Mouse (Mus musculus) hindbrain, embryonic 11.5 days (tissue): ENCODE results near the gene Kcnk13. TPM values are rescaled to one million over a fixed set of nuclear protein-coding genes. Genes with fewer than 3 reads are reported as not detected.

ENCODE experiments used
- ATAC-seq: fragments of 200-750 bp; cut with Nextera tagmentation; 2 replicates; pipeline ENCODE4 v1.8.0; 2017; ENCODE audit warnings: mild to moderate bottlenecking, moderate TSS enrichment, moderate library complexity; ENCODE audit not compliant: low FRiP score
- DNase-seq: peaks from one replicate; pipeline ENCODE4 v3.0.0-alpha.2; 2015; ENCODE audit warnings: low spot score
- H3K27ac ChIP-seq: fragments of 300-500 bp; sonication (generic); 2 replicates; pipeline ENCODE4 v1.5.1; 2014; ENCODE audit warnings: mild to moderate bottlenecking, low read depth, low read length
- H3K27me3 ChIP-seq: fragments of 300-500 bp; sonication (generic); 2 replicates; pipeline ENCODE4 v1.6.1; 2014; ENCODE audit warnings: mild to moderate bottlenecking, low read length, moderate library complexity, mixed read lengths; ENCODE audit not compliant: control insufficient read depth, insufficient read depth
- H3K36me3 ChIP-seq: fragments of 300-500 bp; sonication (generic); 2 replicates; pipeline ENCODE4 v1.6.1; 2014; ENCODE audit warnings: mild to moderate bottlenecking, low read length, moderate library complexity, mixed read lengths; ENCODE audit not compliant: control insufficient read depth, insufficient read depth
- H3K4me1 ChIP-seq: fragments of 300-500 bp; sonication (generic); replicated peaks from 2 replicates; pipeline ENCODE4 v1.6.1; 2014; ENCODE audit warnings: low read length, mixed read lengths; ENCODE audit not compliant: control insufficient read depth, insufficient read depth
- H3K4me2 ChIP-seq: fragments of 300-500 bp; sonication (generic); replicated peaks from 2 replicates; pipeline ENCODE4 v1.6.1; 2014; ENCODE audit warnings: mild to moderate bottlenecking, low read depth, low read length
- H3K4me3 ChIP-seq: fragments of 300-500 bp; sonication (generic); 2 replicates; pipeline ENCODE4 v1.5.1; 2014; ENCODE audit warnings: low read depth, low read length
- H3K9ac ChIP-seq: fragments of 300-500 bp; sonication (generic); 2 replicates; pipeline ENCODE4 v1.6.1; 2014; ENCODE audit warnings: low read depth, low read length
- H3K9me3 ChIP-seq: fragments of 300-500 bp; sonication (generic); 2 replicates; pipeline ENCODE4 v1.6.1; 2016; ENCODE audit warnings: low read length; ENCODE audit not compliant: control insufficient read depth
- WGBS: fragments of 180-500 bp; shearing (Covaris S2); extraction: QIAGEN DNeasy Blood & Tissue Kit; methylation state at CpG from one replicate; pipeline ENCODE4 v1.1.7; 2014; 5-methylcytosine and 5-hydroxymethylcytosine counted together
- polyA plus RNA-seq: library from polyadenylated mRNA; unstranded; fragments of >200 nt; fragmentation: Nextera tagmentation; extraction: Ambion mirVana; gene quantifications from 2 replicates; pipeline ENCODE4 v1.2.1, GENCODE M21; 2014

Kcnk13 gene
- polyA plus RNA-seq, 1 experiment from 2014 or later: 0.20 TPM

DNA sequence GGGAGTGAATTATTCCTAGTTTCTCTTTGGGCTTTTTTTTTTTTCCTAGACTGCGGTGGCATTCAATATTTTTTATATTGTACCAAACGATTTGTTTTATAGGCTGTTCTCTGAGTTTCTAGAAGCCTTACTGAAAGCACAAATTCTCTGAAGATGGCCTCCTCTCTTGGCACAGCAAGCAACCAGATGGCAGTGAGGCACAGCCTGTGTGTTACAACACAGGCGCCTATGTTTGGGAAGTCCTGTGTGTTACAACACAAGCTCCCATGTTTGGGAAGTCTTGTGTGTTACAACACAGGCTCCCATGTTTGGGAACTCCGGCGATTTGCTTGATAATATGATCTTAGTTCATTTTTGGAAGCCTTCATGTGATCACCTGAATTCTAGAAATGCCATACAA lies 31.7 kb downstream of the Kcnk13 start:
- 0 out of 2 replicates have a peak, but pooled peaks cover 2% of the 10 kb centered on the region for H3K4me1 ChIP-seq
- no peak overlapping the region for H3K27ac ChIP-seq
- WGBS: 92% methylated on average over 5 of the region's 5 CpGs
- H3K4me3 ChIP-seq: no peak overlapping the region
- no peaks in the 10 kb centered on the region for H3K27me3 ChIP-seq
- no peaks in the 10 kb centered on the region for H3K9me3 ChIP-seq
- no peaks in the 10 kb centered on the region for H3K36me3 ChIP-seq
- DNase-seq: no peak
- no peak overlapping the region for H3K4me2 ChIP-seq
- no peak overlapping the region for H3K9ac ChIP-seq
- no peak for ATAC-seq

GRCm38 (mm10) chr12:99999726-100000125 lies 35.4 kb downstream of the Kcnk13 start:
- no peak for DNase-seq
- Histone ChIP-seq H3K9me3 (no peaks in the 10 kb centered on the region), H3K27ac (no peak overlapping the region), H3K4me3 (no peak overlapping the region), H3K4me1 (no peaks in the 10 kb centered on the region), H3K27me3 (no peaks in the 10 kb centered on the region), H3K4me2 (no peak overlapping the region), H3K9ac (no peak overlapping the region), H3K36me3 (no peaks in the 10 kb centered on the region)
- no peak for ATAC-seq
- 83% methylated on average over 5 of the region's 5 CpGs for WGBS

DNA sequence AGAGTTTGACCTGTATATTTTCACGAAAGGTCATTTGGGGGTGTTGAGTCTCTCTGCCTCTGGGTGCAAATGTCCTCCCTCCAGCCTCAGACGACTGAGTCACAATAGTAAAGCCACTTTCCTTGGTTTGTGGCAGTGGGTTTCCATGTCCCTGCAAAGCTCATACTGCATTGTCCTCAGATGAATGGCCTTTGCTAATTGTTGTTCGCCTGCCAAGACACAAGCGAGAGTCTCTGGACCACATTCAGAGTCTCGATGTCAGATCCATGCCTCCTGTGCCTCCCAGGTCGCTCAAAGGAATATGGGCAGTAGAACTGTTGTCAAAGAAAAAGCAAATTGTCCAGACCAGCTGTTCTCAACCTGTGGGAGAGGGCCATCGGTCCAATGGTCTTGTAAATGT lies 36.1 kb downstream of the Kcnk13 start:
- ATAC-seq (no peak), DNase-seq (no peak)
- no peak overlapping the region for H3K27ac ChIP-seq
- H3K9me3 ChIP-seq: no peaks in the 10 kb centered on the region
- 81% methylated on average over 7 of the region's 7 CpGs for WGBS
- H3K27me3 ChIP-seq: no peaks in the 10 kb centered on the region
- no peak overlapping the region for H3K4me2 ChIP-seq
- H3K4me1 ChIP-seq: no peaks in the 10 kb centered on the region
- no peak overlapping the region for H3K4me3 ChIP-seq
- H3K9ac ChIP-seq: no peak overlapping the region
- no peaks in the 10 kb centered on the region for H3K36me3 ChIP-seq

GRCm38 (mm10) chr12:100001246-100001645 lies 36.9 kb downstream of the Kcnk13 start:
- H3K4me2 ChIP-seq: no peak overlapping the region
- WGBS: 87% methylated on average over 3 of the region's 3 CpGs
- no peak for DNase-seq

DNA sequence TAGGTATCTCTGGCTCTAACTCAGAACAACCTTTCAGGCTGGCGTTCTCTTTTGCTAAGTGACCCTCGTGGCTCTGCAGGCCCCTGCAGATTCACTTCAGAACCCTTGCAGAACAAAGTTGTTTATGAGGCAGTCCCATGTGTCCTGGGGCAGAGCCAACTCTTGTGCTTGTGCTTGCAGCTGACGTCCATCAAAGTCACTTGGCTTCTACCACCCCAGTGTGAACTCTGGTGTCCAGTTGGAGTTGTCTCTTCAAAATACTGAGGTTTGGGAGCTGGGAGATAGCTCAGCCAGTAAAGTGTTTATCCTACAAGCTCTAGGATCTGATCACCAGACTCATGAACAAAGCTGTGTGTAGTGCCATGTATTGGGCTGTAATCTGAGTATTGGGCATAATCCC lies 37.6 kb downstream of the Kcnk13 start:
- Histone ChIP-seq H3K4me2 (no peak overlapping the region), H3K4me3 (no peak overlapping the region), H3K27ac (no peak overlapping the region), H3K27me3 (no peaks in the 10 kb centered on the region), H3K36me3 (no peaks in the 10 kb centered on the region), H3K9me3 (no peaks in the 10 kb centered on the region), H3K9ac (no peak overlapping the region), H3K4me1 (no peaks in the 10 kb centered on the region)
- ATAC-seq: no peak
- WGBS: 76% methylated on average over 3 of the region's 3 CpGs
- DNase-seq: no peak

More at GRCm38 (mm10) chr12:100001246-100001645, 36.9 kb downstream of the Kcnk13 start:
- H3K27ac ChIP-seq: no peak overlapping the region
- no peaks in the 10 kb centered on the region for H3K36me3 ChIP-seq
- H3K4me3 ChIP-seq: no peak overlapping the region
- no peaks in the 10 kb centered on the region for H3K27me3 ChIP-seq
- no peaks in the 10 kb centered on the region for H3K4me1 ChIP-seq
- no peak overlapping the region for H3K9ac ChIP-seq
- no peak for ATAC-seq
- H3K9me3 ChIP-seq: no peaks in the 10 kb centered on the region

- Histone ChIP-seq H3K9ac (no peak overlapping the region), H3K4me2 (no peak overlapping the region), H3K4me3 (no peak overlapping the region), H3K36me3 (no peaks in the 10 kb centered on the region), H3K27ac (no peak overlapping the region), H3K27me3 (no peaks in the 10 kb centered on the region), H3K9me3 (no peaks in the 10 kb centered on the region), H3K4me1 (no peaks in the 10 kb centered on the region)
- ATAC-seq: no peak
- DNase-seq: no peak
- 50% methylated on average over 8 of the region's 8 CpGs for WGBS
Observed at GRCm38 (mm10) chr12:100002914-100003587, 38.8 kb downstream of the Kcnk13 start.

- no peak for ATAC-seq
- Histone ChIP-seq H3K36me3 (no peaks in the 10 kb centered on the region), H3K9ac (no peak overlapping the region), H3K4me3 (no peak overlapping the region), H3K27ac (no peak overlapping the region), H3K27me3 (no peaks in the 10 kb centered on the region), H3K9me3 (no peaks in the 10 kb centered on the region), H3K4me2 (no peak overlapping the region), H3K4me1 (no peaks in the 10 kb centered on the region)
- no peak for DNase-seq
- WGBS: 89% methylated on average over 5 of the region's 5 CpGs
Observed at GRCm38 (mm10) chr12:100005285-100005684, 41.0 kb downstream of the Kcnk13 start.

DNA sequence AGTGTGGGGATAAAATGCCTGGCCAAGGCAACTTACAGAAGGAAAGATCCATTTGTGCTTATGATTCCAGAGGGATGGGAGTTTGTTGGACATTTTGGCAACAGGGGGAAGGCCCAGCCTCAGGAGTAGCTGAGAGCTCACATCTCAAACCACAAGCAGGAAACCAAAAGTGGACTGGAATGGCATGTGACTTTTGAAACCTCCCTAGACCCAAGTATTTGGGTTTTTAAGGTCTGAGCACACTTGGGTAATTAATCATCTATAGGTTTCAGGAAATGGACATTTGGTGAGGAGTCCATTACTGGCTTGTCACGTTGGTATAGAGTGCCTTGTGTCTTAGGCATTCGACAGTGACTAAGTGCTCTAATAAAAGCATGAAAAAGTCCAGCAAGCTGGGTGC lies 42.4 kb downstream of the Kcnk13 start:
- Histone ChIP-seq H3K27me3 (no peaks in the 10 kb centered on the region), H3K4me3 (no peak overlapping the region), H3K36me3 (no peaks in the 10 kb centered on the region), H3K4me1 (no peaks in the 10 kb centered on the region), H3K9me3 (no peaks in the 10 kb centered on the region), H3K4me2 (no peak overlapping the region), H3K27ac (no peak overlapping the region), H3K9ac (no peak overlapping the region)
- ATAC-seq: no peak
- 73% methylated on average over 2 of the region's 2 CpGs for WGBS
- no peak for DNase-seq

GRCm38 (mm10) chr12:100012839-100013238 lies 48.5 kb downstream of the Kcnk13 start:
- H3K27ac ChIP-seq: no peak overlapping the region
- H3K4me3 ChIP-seq: no peak overlapping the region
- no peak overlapping the region for H3K4me2 ChIP-seq
- no peak for ATAC-seq
- H3K9ac ChIP-seq: no peak overlapping the region
- H3K36me3 ChIP-seq: no peaks in the 10 kb centered on the region
- no peaks in the 10 kb centered on the region for H3K27me3 ChIP-seq
- no peaks in the 10 kb centered on the region for H3K9me3 ChIP-seq
- no peak for DNase-seq
- H3K4me1 ChIP-seq: no peaks in the 10 kb centered on the region
- WGBS: 91% methylated on average over 3 of the region's 3 CpGs
